Mouse (Mus musculus) granulocyte monocyte progenitor cell, adult 5-6 weeks (primary cell): ENCODE measurements around the gene Susd2. TPM values are rescaled to one million over a fixed set of nuclear protein-coding genes. Genes with fewer than 3 reads are reported as not detected.

Source experiments
- ATAC-seq: replicated peaks from 2 replicates; pipeline ENCODE4 v1.8.0; 2016; ENCODE audit warnings: mild to moderate bottlenecking, moderate TSS enrichment, inconsistent platforms; ENCODE audit not compliant: poor library complexity, severe bottlenecking
- total RNA-seq, 2 experiments: library from RNA; stranded (forward) in 1 of 2; stranded (reverse) in 1 of 2; fragments of 200-712, 200-1000 nt in 1 of 2; fragments of >200 nt in 1 of 2; fragmentation: Nextera tagmentation in 1 of 2; gene quantifications; 2 replicates each; pipeline ENCODE4 v1.2.3; 2014 to 2017

Gene Susd2
- total RNA-seq (2014; fragmentation: Nextera tagmentation) (0.26 TPM in 1 of 2 replicates, not detected in the other), total RNA-seq (2017) (not detected in 2 replicates)

DNA sequence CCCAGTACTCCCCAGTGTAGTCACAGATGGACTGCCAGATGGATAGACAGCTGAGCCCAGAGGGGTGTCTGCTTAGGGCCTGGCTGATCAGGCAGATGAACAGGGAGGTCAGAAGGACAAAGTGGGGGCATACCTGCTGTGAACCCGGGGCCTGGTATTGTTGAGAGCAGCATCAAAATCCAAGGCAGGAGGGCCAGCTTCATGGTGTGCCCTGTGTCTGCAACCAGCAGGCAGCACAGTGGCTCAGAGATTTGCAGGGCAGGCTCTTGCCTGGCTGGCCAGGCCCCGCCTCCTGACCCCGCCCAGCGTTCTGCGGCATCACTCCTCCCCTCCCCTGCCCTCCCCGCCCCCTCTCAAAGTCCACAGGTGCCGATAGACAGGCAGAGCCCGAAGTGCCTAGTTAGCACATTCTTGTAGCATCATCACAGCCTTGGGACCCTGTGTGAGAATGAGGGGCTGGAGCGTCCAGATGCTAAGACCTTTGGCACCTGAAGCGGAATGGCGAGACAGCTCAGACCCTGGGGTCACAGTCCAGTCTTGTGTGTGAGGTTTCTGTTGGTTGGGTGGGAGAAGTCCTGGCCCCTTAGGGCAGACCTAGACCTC is at the start of gene Susd2:
Gene Susd2, minus strand, starts transcription at position 268 of the 603 bp plus-strand sequence.
- no peak; the same call in 1 of the 2 replicates for ATAC-seq

DNA sequence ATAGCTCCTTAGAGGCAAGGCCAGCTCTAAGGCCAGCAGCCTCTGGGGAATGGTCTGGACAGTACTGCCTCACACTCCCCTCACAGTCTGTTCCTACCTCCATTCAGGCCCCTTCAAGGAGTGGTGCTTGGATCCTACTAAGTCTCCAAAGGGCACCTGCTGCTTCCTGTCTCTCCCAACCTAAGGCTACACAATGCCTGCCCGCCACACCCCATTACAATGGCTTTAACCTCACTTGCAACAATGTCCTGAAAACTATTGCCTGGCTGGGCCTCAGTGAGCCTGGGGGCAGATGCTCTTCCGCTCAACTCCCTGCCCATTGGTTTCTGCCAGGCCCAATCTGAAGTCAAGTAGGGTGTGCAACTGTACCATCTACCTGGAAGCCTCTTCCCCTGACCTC is 44.8 kb upstream of the Susd2 start:
- ATAC-seq = no peak

DNA sequence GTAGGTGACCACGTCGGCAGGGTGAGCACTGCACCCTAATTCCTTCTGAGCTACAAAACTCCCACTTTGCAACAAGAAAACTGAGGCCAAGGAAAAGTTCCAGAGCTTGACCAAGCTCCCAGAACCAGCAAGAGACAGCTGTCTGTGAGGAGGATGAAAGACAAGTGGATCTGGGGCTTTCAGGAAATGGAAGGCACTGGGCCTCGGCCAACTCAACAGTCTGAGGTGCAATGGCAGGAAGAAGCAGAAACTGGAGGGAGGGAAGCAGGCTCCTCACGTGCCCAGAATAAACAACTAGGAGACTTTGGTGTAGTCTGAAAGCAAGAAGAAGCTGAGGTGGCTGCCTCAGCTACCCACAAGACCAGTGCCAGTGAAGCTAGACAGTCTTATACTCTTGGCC is 42.9 kb upstream of the Susd2 start:
- no peak for ATAC-seq

DNA sequence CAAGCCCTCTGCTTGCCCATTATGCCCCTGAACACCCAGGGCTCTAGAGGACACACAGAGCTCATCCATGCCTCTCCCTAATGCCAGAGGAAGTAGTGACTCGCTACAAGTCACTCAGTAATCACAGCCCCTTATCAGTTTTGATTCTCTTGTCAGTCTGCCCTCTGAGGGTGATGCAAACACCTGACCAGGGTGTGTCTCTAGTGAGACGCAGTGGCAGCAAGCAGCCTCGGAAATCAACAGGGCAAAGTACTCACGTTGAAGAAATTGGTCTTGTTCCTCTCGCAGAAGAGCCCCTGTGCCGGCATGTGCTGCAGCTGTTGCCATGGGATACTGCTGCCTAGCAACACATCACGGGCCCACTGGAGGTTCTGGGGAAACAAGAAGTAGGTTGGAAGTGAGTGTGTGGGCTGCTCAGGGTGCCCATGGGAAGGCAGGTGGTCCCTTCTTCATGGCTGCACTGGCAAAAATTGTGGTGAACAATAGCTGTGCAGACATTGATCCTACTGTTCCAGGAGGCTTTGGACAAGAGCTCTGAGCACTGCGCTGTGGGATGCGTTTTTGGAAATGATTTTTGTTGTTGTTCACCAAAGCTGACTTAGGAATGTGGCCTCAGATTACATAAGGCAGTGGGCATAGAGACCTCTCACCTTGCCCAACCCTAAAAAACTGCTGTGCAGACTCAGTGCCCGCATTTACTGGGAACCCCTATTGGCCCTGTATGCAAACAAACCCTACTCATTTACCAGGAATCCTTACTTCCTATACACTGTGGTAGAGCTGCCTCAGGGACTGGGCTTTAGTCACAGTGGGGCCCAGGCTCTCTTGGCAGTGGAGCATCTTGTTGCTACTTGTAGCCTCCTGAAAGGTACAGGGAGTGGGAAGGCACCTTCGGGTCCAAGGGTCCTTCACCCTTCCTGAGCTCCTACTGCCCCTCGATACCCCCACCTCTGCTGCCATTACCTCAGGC is 40.5 kb upstream of the Susd2 start:
- peak; percentile 26; the same call in 1 of the 2 replicates for ATAC-seq

DNA sequence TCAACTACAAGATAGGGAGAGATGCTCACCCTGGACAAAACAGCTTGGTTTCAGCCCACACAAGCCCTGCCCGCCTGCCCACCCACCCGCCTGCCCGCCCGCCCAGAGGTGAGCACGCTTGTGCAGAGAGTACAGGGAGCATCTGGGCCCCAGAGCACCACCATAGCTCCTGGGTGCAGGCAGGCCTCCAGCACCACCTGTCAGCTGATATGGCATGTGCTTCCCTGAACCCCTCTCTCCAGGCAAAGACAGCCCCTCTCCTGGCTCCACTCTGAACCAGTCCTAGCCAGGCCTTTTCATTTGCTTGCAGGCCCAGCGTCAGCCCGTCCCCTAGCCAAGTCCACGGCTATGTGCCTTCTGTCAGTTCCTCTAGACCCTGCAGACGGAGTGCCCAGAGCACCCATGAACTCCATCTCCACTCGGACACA is 36.8 kb upstream of the Susd2 start:
- ATAC-seq = no peak

DNA sequence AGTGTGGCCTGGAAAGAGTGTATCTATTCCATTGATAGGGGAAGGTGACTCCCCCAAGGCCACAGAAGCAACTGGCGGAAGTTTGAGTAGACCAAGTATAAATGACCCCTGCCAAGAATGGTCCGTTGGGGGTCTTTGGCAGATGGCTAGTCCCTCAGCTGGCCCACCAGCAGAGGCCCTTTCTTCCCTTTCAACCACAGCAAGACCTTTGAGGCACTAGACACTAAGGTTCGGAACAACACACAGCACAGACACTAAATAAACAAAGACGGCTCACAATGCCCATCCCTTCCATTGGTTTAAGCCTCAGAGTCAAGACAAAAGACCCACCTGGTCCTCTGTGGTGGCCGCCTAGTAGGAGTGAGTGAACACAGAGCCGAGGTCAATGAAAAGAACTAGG is 35.4 kb upstream of the Susd2 start:
- no peak for ATAC-seq

DNA sequence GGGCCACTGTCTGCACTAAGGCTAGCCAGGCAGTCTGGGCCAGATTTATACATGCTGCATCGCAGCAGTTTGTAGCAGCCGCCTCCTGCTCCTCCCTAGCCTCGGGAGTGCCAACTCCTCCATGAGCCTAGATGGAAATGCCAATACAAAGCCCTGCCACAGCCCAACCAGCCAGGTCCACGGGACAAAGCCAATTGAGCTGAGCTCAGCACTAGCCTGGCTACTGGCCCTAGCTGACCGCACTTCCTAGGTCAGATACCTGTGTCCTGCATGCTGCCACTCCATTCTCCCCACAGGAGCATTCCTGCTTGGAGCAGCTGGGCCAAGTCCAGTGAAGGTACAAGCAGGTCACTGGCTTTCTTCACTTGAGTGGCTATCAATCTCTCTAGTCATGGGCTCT is 34.2 kb upstream of the Susd2 start:
- ATAC-seq = no peak

DNA sequence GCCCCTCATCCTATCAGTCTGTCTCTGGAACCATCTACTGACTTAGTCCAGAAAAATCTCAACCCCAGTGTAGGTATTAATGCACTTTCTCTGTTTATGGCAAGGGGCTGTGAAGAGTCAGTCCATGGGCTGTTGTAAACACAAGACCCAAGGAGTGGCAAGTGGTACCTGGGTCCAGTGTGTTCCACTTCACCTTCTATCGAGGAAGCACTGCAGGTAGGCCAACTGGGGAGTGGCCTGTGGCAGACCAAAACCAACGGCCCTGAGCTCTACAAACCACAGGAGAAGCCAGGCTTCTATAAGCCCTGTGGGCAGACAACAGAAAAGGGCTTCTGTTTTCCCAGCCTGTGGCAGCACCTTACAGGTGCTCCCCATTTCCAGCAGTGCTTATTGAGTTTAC is 33.8 kb upstream of the Susd2 start:
- ATAC-seq = no peak

DNA sequence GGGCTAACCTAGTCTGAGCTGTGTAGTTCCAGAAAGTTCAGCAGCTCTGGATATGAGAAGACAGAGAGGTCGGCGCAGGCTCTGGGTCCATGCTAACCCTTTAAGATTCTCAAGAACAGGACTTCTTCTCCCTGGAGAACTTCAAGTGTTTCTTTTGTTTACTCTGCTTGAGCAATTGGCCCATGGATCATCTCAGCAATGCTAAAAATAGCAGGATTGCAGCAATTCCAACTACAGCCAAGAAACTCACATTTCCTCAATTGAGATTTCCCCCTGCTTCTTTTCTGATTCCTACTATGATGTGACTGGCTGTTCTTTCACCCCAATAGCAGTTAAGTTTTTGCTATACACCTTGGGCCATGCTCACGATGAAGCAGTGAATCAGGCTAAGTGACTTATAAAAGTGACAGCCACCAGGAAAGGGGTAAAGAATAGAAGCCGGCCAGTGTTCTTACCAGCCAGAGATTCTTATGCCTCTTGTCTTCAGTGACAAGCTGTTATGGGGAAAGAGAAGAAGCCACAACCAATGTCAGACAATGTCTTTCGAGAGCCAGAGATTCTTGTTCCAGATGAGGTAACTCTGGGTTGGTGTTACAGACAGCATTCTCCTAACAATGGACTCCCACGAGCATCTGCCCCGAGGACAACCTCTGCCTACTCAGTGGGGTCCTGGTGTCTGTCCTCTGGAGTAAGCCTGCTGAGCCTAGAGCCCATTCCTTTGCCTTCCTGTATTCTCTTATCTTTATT is 33.2 kb upstream of the Susd2 start:
- peak; percentile 66 for ATAC-seq

DNA sequence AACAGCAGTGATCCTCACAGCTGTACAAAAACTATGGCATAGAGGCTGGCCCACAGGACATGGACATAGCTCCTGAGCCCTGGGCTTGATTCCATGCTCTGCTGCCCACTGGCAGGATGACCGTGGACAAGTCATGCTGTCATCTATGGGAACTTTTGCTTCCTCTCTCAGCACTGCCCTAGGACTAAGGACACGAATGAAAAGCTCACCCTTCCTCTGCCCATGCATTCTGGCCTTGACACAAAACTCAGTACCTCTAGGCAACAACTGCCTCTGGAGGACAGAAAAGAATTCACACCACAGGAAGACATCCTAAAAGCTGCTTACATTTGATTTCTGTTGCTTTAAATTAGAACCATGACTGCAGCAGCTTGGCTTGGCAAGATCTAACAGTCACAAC is 32.5 kb upstream of the Susd2 start:
- peak; percentile 6; the same call in 1 of the 2 replicates for ATAC-seq

DNA sequence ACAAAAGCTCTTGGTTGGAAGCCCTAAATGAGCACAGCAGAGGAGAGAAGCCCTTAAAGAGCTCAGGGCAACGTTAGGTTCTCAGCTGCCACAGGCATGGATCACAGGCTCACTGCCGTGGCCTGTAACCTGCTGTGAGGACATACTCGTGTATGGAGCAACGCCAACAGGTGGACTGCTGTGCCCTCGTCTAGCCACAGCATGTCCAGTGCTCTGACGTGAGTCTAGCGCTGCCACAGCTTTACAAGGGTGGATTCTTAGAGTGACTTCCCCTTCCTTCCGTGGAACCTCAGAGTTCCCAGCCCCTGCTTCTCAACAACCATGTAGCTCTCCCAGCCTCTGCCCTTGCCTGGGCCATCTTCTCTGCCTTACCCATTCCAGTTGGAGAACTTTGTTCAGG is 31.8 kb upstream of the Susd2 start:
- ATAC-seq = peak; percentile 71

DNA sequence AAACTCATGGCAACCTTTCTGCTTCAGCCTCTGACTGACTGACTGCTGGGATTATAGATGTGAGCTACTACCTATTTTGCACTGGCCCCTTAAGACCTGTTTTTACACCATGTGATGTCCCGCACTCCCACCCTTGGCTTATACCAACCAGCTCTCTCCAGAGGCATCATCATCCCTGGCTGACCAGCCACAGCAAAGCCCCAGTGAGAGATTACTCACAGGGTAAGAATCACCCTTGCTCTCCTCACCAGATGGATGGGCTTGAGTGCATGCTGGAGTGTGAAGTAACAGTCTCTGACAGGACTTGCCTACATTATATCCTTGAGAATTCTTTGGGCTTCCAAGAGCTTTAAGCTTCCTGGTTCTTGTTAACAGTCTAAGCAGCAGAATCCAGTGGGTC is 26.1 kb upstream of the Susd2 start:
- no peak for ATAC-seq

DNA sequence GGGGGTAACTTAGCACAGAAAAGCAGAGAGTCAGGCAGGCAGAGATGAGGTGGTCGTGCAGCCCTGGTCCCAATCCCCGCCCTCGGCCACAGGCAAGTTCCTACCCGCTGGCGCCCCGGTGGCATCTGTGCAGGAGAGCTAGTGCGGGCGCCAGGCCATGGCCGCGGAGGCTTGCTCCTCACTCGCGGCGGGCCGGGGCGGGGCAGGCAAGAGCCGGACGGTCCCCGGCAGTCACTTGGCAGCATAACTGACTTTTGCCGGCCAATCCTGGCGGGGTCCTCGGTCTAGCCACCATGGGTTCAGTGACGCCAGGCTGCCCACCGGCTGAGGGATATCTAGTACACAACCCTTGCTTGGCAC is 24.1 kb upstream of the Susd2 start:
- ATAC-seq = peak; percentile 60

DNA sequence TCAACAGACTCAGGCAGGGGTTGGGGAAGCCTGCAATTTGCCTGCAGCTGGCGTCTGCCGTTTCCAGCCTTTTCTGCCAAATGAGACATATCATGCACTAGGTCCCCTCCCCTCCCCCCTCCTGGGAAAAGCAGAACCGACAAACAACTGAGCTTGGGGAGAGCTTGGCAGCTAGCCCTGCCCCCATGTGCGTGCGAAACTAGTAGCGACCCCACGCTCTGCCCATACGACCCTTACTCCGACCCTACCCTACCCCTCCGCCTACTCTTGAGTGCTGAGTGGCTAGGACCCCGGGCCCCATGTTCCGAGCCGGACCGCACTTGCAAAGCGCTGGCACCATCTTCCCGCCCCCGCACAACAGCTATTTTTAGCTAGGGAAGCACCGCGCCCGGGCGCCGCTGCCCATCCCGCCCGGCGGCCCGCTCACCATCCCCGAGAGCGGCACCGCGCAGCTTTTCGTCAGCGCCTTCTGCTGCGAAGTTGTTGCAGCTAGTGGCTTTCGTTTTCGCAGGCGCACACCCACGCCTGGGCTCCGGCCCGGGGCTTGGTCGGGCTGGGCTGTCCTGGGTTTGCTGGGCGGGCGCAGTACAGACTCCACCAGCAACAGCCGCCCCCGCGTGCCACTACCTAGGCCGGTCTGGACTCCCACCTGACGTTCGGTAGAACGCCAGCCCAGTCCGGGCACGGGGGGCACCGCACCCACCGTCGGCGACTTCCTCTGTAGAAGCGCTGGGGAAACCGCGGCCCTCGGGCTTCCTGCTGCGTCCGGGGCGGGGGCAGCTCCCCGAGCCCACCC is 23.5 kb upstream of the Susd2 start:
- peak; percentile 56 for ATAC-seq

DNA sequence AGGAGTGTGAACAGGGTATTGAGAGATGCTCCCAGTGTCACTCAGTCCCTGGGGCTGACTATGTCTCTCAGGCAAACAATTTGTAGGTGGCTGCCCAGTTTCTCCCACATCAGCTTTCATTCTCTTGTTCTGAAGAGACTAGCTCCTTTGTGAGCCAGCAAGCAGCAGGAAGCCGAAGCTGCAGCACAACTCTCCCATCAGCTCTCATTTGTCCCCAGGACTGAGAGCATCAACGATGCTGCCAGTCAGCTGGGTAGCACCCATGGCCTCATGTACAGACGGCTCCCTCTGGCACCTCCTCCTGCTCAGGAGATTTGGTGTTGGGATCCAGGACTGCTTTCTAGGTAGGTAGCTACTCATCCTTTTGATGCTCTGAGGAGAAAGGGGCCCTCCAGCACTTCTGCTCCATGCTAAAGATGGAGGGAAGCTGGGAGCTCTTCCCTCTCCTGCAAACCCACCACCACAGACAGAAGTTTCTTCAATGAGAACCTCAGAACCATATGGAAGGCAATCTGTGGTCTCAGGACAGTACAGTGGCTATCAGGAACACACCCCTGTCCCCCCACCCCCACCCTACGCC is 22.7 kb upstream of the Susd2 start:
- ATAC-seq = no peak

DNA sequence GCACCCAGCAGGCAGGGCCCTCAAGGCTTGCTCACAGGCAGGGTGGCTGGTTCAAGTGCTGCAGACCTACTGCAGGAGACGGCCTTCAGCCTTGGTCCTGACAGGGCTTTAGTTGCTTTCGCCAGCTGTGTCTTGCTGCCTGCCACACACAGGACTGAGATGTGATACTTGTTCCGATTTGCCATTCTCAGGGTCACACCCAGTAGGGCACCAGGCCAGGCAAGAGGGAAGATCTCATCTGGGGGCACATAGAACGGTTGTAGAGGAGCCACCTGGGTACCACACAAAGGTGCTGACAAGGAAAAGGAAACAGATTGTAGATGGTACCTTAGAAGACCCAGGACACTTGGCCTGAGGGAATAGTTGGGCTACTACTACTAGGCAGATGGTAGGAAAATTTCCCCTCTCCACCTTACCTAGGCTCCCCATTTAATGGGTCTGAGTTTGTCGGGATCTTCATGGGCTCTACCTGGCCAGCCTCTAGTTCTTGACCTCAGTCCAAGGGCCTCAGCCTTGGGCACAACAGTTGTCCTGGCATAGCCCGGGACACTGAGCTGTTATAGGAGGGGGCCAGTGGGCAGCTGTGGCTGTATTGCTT is 21.0 kb upstream of the Susd2 start:
- no peak for ATAC-seq

DNA sequence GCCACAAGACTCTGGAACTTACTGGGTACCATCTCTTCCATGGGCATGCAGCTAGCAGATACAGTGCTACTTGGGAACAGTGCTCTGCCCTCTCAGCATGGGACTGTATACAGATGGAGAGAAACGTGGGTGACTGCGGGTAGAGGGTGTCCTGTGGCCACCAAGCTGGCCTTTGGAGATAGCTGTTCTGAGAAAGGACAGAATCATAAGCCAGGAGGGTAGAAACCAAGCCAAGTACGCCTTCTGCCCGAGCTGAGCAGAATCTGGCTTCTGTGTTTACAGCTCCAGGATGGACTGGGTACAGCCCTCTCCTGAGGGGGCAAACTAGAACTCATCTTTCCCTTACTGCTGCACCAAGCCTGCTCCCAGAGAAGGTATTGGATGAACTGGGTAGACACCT is 18.8 kb upstream of the Susd2 start:
- no peak for ATAC-seq

DNA sequence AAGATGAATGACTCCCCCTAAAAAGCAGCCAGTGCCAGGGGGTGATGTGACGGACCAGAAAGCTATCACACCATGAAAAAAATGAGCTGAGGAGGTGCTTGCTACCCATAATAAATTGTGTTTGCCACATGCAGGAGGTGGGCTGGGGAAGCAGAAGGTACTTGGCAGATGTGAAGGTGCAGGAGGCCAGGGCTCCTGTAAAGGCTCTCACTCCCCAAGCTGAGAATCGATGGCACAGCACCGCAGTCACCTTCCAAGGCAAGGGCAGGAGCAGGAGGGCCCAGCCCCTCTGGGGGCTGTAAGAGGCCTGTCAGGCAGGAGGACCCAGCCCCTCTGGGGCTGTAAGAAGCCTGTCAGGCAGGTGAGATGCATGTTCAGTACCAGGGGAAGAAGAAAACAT is 18.1 kb upstream of the Susd2 start:
- ATAC-seq = no peak

DNA sequence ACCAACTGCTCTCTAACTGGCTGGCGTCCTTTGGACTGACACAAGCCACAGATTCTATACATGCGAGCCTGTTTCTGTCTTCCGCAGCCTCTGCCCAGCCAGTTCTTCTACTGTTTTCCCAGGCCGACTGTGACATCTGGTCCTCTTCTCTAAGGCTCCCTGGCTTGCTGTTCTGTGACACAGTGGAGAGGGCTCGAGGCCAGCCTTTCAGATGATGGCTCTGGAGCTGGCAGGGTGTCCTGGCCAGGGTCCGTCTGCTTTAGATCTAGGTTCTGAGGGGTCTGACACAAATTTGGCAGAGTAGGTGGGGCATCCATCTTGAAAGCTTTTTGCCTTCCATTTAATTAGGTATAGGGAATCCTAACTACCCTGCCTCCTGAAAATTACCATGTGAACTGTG is 17.6 kb upstream of the Susd2 start:
- no peak for ATAC-seq
